Comparison of ENCODE assay signal across 8 mouse cellular contexts in the genomic region with DNA sequence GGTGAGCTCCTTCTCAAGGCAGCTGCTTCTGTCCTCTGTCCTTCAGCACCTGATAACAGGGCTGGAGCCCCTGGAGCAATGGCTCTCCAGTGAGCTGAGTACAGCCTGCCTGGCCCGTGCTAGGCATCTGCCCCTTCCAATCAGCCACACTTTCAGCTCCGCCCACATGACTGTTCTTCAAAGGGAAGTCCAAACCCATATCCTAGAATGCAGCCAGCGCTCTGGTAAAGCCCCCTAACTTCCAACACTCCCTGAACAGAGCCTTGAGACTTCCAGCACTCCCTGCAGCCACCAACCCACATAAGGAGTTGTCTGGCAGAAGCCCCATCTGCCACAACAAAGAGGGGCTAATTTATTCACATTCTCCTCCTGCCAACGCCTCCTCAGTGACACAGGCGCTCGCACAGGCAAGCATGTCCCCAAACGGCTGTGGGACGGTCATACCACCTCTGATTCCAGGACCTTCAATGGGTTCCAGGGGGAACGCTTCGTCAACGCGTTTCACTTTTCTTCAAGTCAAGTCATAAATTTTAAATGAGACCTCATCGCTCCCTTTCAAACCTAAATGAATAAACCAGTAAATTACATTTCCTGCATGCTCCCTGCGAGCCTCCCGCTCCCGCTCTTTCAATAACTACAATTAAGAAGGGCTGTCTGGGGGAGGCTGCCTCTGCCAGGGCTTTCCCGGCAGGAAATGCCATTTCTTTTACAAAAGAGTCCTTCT. TPM values are rescaled to one million over a fixed set of nuclear protein-coding genes. Genes with fewer than 3 reads are reported as not detected.
DNase-seq lines count a peak whose midpoint lies in the region; ATAC-seq and TF ChIP-seq lines count a peak whose summit lies in the region.

No protein-coding gene starts in this region.

- DNase-seq in spleen, adult 2 months (ENCODE audit: low read depth in 1 of 2, low spot score in 2 of 2) = no peak
- no peak for DNase-seq in spleen, postnatal 14 days (ENCODE audit: low spot score in 2 of 2)
- DNase-seq in forebrain, postnatal 0 days = peak; percentile 92
- peak; percentile 68 for DNase-seq in hindbrain, embryonic 14.5 days (ENCODE audit: low spot score)
- no peak for DNase-seq in cerebellum, adult 11-12 months
- DNase-seq in spleen, adult 18-20 months = no peak

- H3K9me3 ChIP-seq in forebrain, postnatal 0 days (ENCODE audit: low read length) = no peaks in the 10 kb centered on the region
- no peaks in the 10 kb centered on the region for H3K9me3 ChIP-seq in hindbrain, embryonic 14.5 days (ENCODE audit: control insufficient read depth, low read length)
- no peaks in the 10 kb centered on the region for H3K9me3 ChIP-seq in liver, embryonic 15.5 days (replicated peaks)
- no peaks in the 10 kb centered on the region for H3K9me3 ChIP-seq in neural tube, embryonic 13.5 days

- peaks cover 2% of the 10 kb centered on the region; the same call in 1 of the 2 replicates for H3K4me1 ChIP-seq in spleen, adult 2 months (ENCODE audit: control insufficient read depth, insufficient read depth, insufficient read length)
- H3K4me1 ChIP-seq in forebrain, postnatal 0 days (ENCODE audit: insufficient read depth) = peaks cover 39% of the 10 kb centered on the region
- peaks cover 53% of the 10 kb centered on the region for H3K4me1 ChIP-seq in hindbrain, embryonic 14.5 days (replicated peaks; ENCODE audit: control insufficient read depth, insufficient read depth, low read length)
- no peaks in the 10 kb centered on the region; the same call in 1 of the 2 replicates for H3K4me1 ChIP-seq in liver, embryonic 15.5 days (replicated peaks)
- H3K4me1 ChIP-seq in neural tube, embryonic 13.5 days (replicated peaks) = peaks cover 90% of the 10 kb centered on the region

- no peak overlapping the region for H3K27ac ChIP-seq in spleen, adult 2 months (ENCODE audit: insufficient read depth, low read length)
- peak overlapping the region; percentile 92 for H3K27ac ChIP-seq in forebrain, postnatal 0 days (ENCODE audit: low read depth, low read length)
- peak overlapping the region; percentile 94 for H3K27ac ChIP-seq in hindbrain, embryonic 14.5 days
- H3K27ac ChIP-seq in liver, embryonic 15.5 days (replicated peaks) = no peak overlapping the region
- H3K27ac ChIP-seq in neural tube, embryonic 13.5 days (replicated peaks) = peak overlapping the region; percentile 97

- no peaks in the 10 kb centered on the region for H3K36me3 ChIP-seq in spleen, adult 2 months (ENCODE audit: control insufficient read depth, insufficient read depth, low read length)
- peaks cover 6% of the 10 kb centered on the region; the same call in 1 of the 2 replicates for H3K36me3 ChIP-seq in forebrain, postnatal 0 days (ENCODE audit: insufficient read depth)
- peaks cover 5% of the 10 kb centered on the region for H3K36me3 ChIP-seq in hindbrain, embryonic 14.5 days (replicated peaks; ENCODE audit: control insufficient read depth, insufficient read depth)
- no peaks in the 10 kb centered on the region for H3K36me3 ChIP-seq in liver, embryonic 15.5 days (replicated peaks)
- peaks cover 14% of the 10 kb centered on the region for H3K36me3 ChIP-seq in neural tube, embryonic 13.5 days

- H3K27me3 ChIP-seq in spleen, adult 2 months (ENCODE audit: control insufficient read depth, insufficient read depth, low read length) = no peaks in the 10 kb centered on the region
- H3K27me3 ChIP-seq in forebrain, postnatal 0 days (ENCODE audit: insufficient read depth, low read length) = no peaks in the 10 kb centered on the region
- H3K27me3 ChIP-seq in hindbrain, embryonic 14.5 days (ENCODE audit: control insufficient read depth, insufficient read depth, low read length) = no peaks in the 10 kb centered on the region
- peaks cover 32% of the 10 kb centered on the region for H3K27me3 ChIP-seq in liver, embryonic 15.5 days
- H3K27me3 ChIP-seq in neural tube, embryonic 13.5 days = 0 out of 2 replicates have a peak, but pooled peaks cover 2% of the 10 kb centered on the region

- no peak for TF ChIP-seq CTCF in spleen, adult 2 months (IDR thresholded peaks at IDR 0.05; ENCODE audit: extremely low read depth, insufficient read depth, insufficient read length, insufficient replicate concordance)
- no peak for TF ChIP-seq CTCF in forebrain, postnatal 0 days (IDR thresholded peaks at IDR 0.05; ENCODE audit: low read depth)

- peak overlapping the region; percentile 16; the same call in 1 of the 2 replicates for H3K4me3 ChIP-seq in spleen, adult 2 months (ENCODE audit: extremely low read depth, insufficient read depth, insufficient read length)
- peak overlapping the region; percentile 17 for H3K4me3 ChIP-seq in forebrain, postnatal 0 days (ENCODE audit: low read depth, low read length)
- H3K4me3 ChIP-seq in hindbrain, embryonic 14.5 days (replicated peaks; ENCODE audit: low read length) = peak overlapping the region; percentile 5; the same call in 1 of the 2 replicates
- peak overlapping the region; percentile 17 for H3K4me3 ChIP-seq in liver, embryonic 15.5 days (replicated peaks)
- peak overlapping the region; percentile 18 for H3K4me3 ChIP-seq in neural tube, embryonic 13.5 days

- peak; percentile 83 for ATAC-seq in forebrain, postnatal 0 days
- ATAC-seq in hindbrain, embryonic 14.5 days (ENCODE audit: low FRiP score) = peak; percentile 71
- no peak for ATAC-seq in liver, embryonic 15.5 days (ENCODE audit: insufficient read depth)
- peak; percentile 80 for ATAC-seq in neural tube, embryonic 13.5 days (ENCODE audit: low read depth)

- peak overlapping the region; percentile 39 for H3K4me2 ChIP-seq in forebrain, postnatal 0 days (ENCODE audit: low read depth)
- H3K4me2 ChIP-seq in hindbrain, embryonic 14.5 days (replicated peaks) = peak overlapping the region; percentile 38
- peak overlapping the region; percentile 45 for H3K4me2 ChIP-seq in liver, embryonic 15.5 days
- H3K4me2 ChIP-seq in neural tube, embryonic 13.5 days = peak overlapping the region; percentile 52

- 3% methylated on average over 17 of the region's 17 CpGs for WGBS in spleen, adult 2 months
- WGBS in forebrain, postnatal 0 days = 2% methylated on average over 17 of the region's 17 CpGs
- under 1% methylated on average over 17 of the region's 17 CpGs for WGBS in hindbrain, embryonic 14.5 days
- WGBS in liver, embryonic 15.5 days (ENCODE audit: insufficient replicate concordance) = 3% methylated on average over 17 of the region's 17 CpGs
- WGBS in neural tube, embryonic 13.5 days = under 1% methylated on average over 17 of the region's 17 CpGs

- H3K9ac ChIP-seq in forebrain, postnatal 0 days = peak overlapping the region; percentile 50
- peak overlapping the region; percentile 52 for H3K9ac ChIP-seq in hindbrain, embryonic 14.5 days
- no peak overlapping the region for H3K9ac ChIP-seq in liver, embryonic 15.5 days
- H3K9ac ChIP-seq in neural tube, embryonic 13.5 days = peak overlapping the region; percentile 64

- no peak for TF ChIP-seq POLR2A in spleen, adult 2 months (IDR thresholded peaks at IDR 0.05; ENCODE audit: low read depth, low read length)

RNA-seq across cellular contexts. Expression of gene Igfbpl1, which starts 7.4 kb away (rescaled TPM):
- polyA plus RNA-seq in spleen, adult 2 months (2012; rRNA removed) = 0.05 TPM in 1 of 2 replicates, not detected in the other
- total RNA-seq in forebrain, postnatal 0 days (2014; rRNA removed) = 102 and 123 TPM in 2 replicates
- polyA plus RNA-seq in forebrain, postnatal 0 days (2015; fragmentation: Nextera tagmentation; extraction: Ambion mirVana) = 41.0 and 55.1 TPM in 2 replicates
- 53.9 and 60.9 TPM in 2 replicates for polyA plus RNA-seq in hindbrain, embryonic 14.5 days (2014; fragmentation: Nextera tagmentation; extraction: Ambion mirVana)
- polyA plus RNA-seq in liver, embryonic 15.5 days (2015; fragmentation: Nextera tagmentation; extraction: Ambion mirVana) = not detected in 2 replicates
- polyA plus RNA-seq in neural tube, embryonic 13.5 days (2015; fragmentation: Nextera tagmentation; extraction: Ambion mirVana) = 62.8 and 63.8 TPM in 2 replicates

RNA-seq across cellular contexts. Expression of gene Aldh1b1, which starts 20.5 kb away (rescaled TPM):
- 4.1 and 5.5 TPM in 2 replicates for polyA plus RNA-seq in spleen, adult 2 months (2012; rRNA removed)
- 56.4 and 57.6 TPM in 2 replicates for total RNA-seq in forebrain, postnatal 0 days (2014; rRNA removed)
- polyA plus RNA-seq in forebrain, postnatal 0 days (2015; fragmentation: Nextera tagmentation; extraction: Ambion mirVana) = 37.1 and 39.2 TPM in 2 replicates
- 9.6 and 10.8 TPM in 2 replicates for polyA plus RNA-seq in hindbrain, embryonic 14.5 days (2014; fragmentation: Nextera tagmentation; extraction: Ambion mirVana)
- 84.6 and 101 TPM in 2 replicates for polyA plus RNA-seq in liver, embryonic 15.5 days (2015; fragmentation: Nextera tagmentation; extraction: Ambion mirVana)
- 14.8 and 16.5 TPM in 2 replicates for polyA plus RNA-seq in neural tube, embryonic 13.5 days (2015; fragmentation: Nextera tagmentation; extraction: Ambion mirVana)

RNA-seq across cellular contexts. Expression of gene Stra6l, which starts 29.1 kb away (rescaled TPM):
- polyA plus RNA-seq in spleen, adult 2 months (2012; rRNA removed) = 4.8 and 6.6 TPM in 2 replicates
- total RNA-seq in forebrain, postnatal 0 days (2014; rRNA removed) = 0.29 and 0.46 TPM in 2 replicates
- 0.38 and 0.47 TPM in 2 replicates for polyA plus RNA-seq in forebrain, postnatal 0 days (2015; fragmentation: Nextera tagmentation; extraction: Ambion mirVana)
- 0.23 and 0.50 TPM in 2 replicates for polyA plus RNA-seq in hindbrain, embryonic 14.5 days (2014; fragmentation: Nextera tagmentation; extraction: Ambion mirVana)
- 5.9 and 7.2 TPM in 2 replicates for polyA plus RNA-seq in liver, embryonic 15.5 days (2015; fragmentation: Nextera tagmentation; extraction: Ambion mirVana)
- 4.5 and 4.7 TPM in 2 replicates for polyA plus RNA-seq in neural tube, embryonic 13.5 days (2015; fragmentation: Nextera tagmentation; extraction: Ambion mirVana)

Comparison
In these comparisons a context has a peak if more than half of its experiments do, and no peak if none do; other contexts are left out.
1. DNase-seq: peak in forebrain, postnatal 0 days (single experiment) and hindbrain, embryonic 14.5 days (single experiment); none in spleen, adult 2 months (0 of 2), spleen, postnatal 14 days (0 of 2), cerebellum, adult 11-12 months (single experiment) and spleen, adult 18-20 months (0 of 2).
2. H3K27ac ChIP-seq: peak in forebrain, postnatal 0 days (single experiment), hindbrain, embryonic 14.5 days (single experiment) and neural tube, embryonic 13.5 days (single experiment); none in spleen, adult 2 months (single experiment) and liver, embryonic 15.5 days (single experiment).
3. RNA of gene Igfbpl1, which starts 7.4 kb away (polyA plus RNA-seq): 62.8 to 63.8 TPM in neural tube, embryonic 13.5 days, 53.9 to 60.9 TPM in hindbrain, embryonic 14.5 days and 41.0 to 55.1 TPM in forebrain, postnatal 0 days; not detected in liver, embryonic 15.5 days and 0.05 TPM in spleen, adult 2 months; every median in the first group is over 10 times any median in the second.
4. Peak in every context shown above with its lines, with median percentiles within 50 percentile points of each other: H3K4me3 ChIP-seq and H3K4me2 ChIP-seq.